Mouse (Mus musculus) lung, embryonic 14.5 days (tissue): ENCODE results near the gene Bbs9. TPM values are rescaled to one million over a fixed set of nuclear protein-coding genes. Genes with fewer than 3 reads are reported as not detected.

ENCODE experiments used
- ATAC-seq: fragments of 200-750 bp; cut with Nextera tagmentation; 2 replicates; pipeline ENCODE4 v1.8.0; 2017; ENCODE audit warnings: mild to moderate bottlenecking, moderate TSS enrichment, moderate library complexity; ENCODE audit not compliant: insufficient read depth
- DNase-seq: peaks from one replicate; pipeline ENCODE4 v3.0.0-alpha.2; 2015
- H3K27ac ChIP-seq: fragments of 300-500 bp; sonication (generic); 2 replicates; pipeline ENCODE4 v1.5.1; 2014; ENCODE audit warnings: low read depth, mild to moderate bottlenecking, moderate library complexity
- H3K27me3 ChIP-seq: fragments of 300-500 bp; sonication (generic); 2 replicates; pipeline ENCODE4 v1.6.1; 2014; ENCODE audit warnings: low read length, control low read depth; ENCODE audit not compliant: insufficient read depth
- H3K36me3 ChIP-seq: fragments of 300-500 bp; sonication (generic); 2 replicates; pipeline ENCODE4 v1.6.1; 2014; ENCODE audit warnings: control low read depth; ENCODE audit not compliant: insufficient read depth
- H3K4me1 ChIP-seq: fragments of 300-500 bp; sonication (generic); 2 replicates; pipeline ENCODE4 v1.6.1; 2014; ENCODE audit warnings: antibody characterized with exemption, control low read depth; ENCODE audit not compliant: insufficient read depth
- H3K4me2 ChIP-seq: fragments of 300-500 bp; sonication (generic); 2 replicates; pipeline ENCODE4 v1.6.1; 2014; ENCODE audit warnings: mild to moderate bottlenecking
- H3K4me3 ChIP-seq: fragments of 300-500 bp; sonication (generic); 2 replicates; pipeline ENCODE4 v1.5.1; 2014; ENCODE audit warnings: low read depth, low read length
- H3K9ac ChIP-seq: fragments of 300-500 bp; sonication (generic); 2 replicates; pipeline ENCODE4 v1.6.1; 2014
- H3K9me3 ChIP-seq: fragments of 300-500 bp; sonication (generic); 2 replicates; pipeline ENCODE4 v1.6.1; 2016; ENCODE audit warnings: low read depth, low read length, control low read depth
- CTCF ChIP-seq: IDR thresholded peaks from 2 replicates; pipeline ENCODE4 v1.5.1; 2016; ENCODE audit warnings: antibody characterized with exemption, low read depth
- WGBS: fragments of 180-500 bp; shearing (Covaris S2); extraction: QIAGEN DNeasy Blood & Tissue Kit; methylation state at CpG from one replicate; pipeline ENCODE4 v1.1.7; 2014; 5-methylcytosine and 5-hydroxymethylcytosine counted together
- polyA plus RNA-seq: library from polyadenylated mRNA; unstranded; fragments of >200 nt; fragmentation: Nextera tagmentation; extraction: Ambion mirVana; gene quantifications from 2 replicates; pipeline ENCODE4 v1.2.1, GENCODE M21; 2014

Gene Bbs9
- polyA plus RNA-seq, 1 experiment from 2014 or later, result 17.1 TPM

DNA sequence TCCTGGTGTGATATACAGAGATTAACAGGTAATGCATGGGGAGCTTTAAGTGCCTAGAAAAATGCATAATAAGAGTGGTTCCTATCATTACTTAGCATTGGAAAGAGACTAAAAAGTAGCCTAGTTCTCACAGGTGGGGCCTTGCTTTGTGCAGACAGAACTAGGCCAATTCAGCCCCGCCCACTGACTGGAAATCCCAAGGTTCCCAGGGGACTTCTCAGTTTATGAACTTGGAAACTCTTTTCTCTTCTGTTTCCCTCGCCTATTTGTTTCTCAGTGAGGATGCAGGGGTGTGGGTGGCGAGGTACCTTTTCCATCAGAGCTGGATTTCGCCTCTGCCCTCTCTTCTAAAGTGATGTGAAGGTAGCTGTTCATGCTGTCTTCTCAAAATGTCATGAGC, 410.8 kb downstream of the Bbs9 start:
- Histone ChIP-seq H3K9me3 (no peaks in the 10 kb centered on the region), H3K4me2 (no peak overlapping the region), H3K27me3 (no peaks in the 10 kb centered on the region), H3K27ac (no peak overlapping the region), H3K4me1 (no peaks in the 10 kb centered on the region), H3K36me3 (no peaks in the 10 kb centered on the region), H3K4me3 (no peak overlapping the region), H3K9ac (no peak overlapping the region)
- DNase-seq, result no peak
- ATAC-seq, result no peak
- 86% methylated on average over 4 of the region's 4 CpGs for WGBS
- TF ChIP-seq CTCF, result no peak

DNA sequence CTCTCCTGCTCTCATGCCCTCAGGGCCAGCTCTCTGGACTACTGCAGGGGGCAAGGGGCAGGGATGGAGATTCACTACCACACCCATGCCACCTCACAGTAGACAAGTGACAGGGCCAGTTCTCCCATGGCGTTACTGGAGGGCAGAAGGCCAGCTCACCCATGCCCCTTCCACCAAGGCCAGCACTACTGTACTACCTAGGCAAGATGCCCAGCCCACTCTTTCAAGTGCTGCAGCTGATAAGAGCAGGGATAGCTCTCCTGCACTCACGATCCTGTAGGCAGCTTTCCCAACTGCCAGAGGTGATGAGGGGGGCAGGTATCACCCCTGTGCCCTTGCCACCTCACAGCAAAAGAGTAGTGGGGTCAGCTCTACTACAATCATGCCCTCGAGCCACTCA, 429.9 kb downstream of the Bbs9 start:
- no peaks in the 10 kb centered on the region for H3K4me1 ChIP-seq
- H3K4me3 ChIP-seq, result no peak overlapping the region
- TF ChIP-seq CTCF, result no peak
- ATAC-seq, result no peak
- no peaks in the 10 kb centered on the region for H3K27me3 ChIP-seq
- no peaks in the 10 kb centered on the region for H3K36me3 ChIP-seq
- DNase-seq, result no peak
- 56% methylated on average over 3 of the region's 3 CpGs for WGBS
- H3K9me3 ChIP-seq, result no peaks in the 10 kb centered on the region
- H3K4me2 ChIP-seq, result no peak overlapping the region
- H3K9ac ChIP-seq, result no peak overlapping the region
- H3K27ac ChIP-seq, result no peak overlapping the region

DNA sequence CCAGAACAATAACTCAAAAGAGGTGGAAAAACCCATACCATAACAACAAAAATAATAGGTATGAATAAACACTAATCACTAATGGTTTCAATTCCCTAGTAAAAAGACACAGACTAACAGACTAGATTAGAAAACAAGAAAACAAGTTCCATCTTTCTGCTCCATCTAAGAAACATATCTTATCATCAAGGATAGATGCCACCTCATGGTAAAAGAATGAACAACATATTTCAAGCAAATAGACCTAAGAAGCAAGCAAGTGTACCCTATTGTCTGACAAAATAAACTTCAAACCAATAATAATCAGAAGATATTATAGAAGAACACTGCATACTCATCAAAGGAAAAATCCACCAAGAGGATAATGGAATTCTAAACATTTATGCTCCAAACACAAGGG, 441.3 kb downstream of the Bbs9 start:
- Histone ChIP-seq H3K4me2 (no peak overlapping the region), H3K36me3 (no peaks in the 10 kb centered on the region), H3K9ac (no peak overlapping the region), H3K9me3 (no peaks in the 10 kb centered on the region), H3K27me3 (no peaks in the 10 kb centered on the region), H3K27ac (no peak overlapping the region), H3K4me1 (no peaks in the 10 kb centered on the region), H3K4me3 (no peak overlapping the region)
- no peak for TF ChIP-seq CTCF
- DNase-seq (peak; percentile 10), ATAC-seq (no peak)

DNA sequence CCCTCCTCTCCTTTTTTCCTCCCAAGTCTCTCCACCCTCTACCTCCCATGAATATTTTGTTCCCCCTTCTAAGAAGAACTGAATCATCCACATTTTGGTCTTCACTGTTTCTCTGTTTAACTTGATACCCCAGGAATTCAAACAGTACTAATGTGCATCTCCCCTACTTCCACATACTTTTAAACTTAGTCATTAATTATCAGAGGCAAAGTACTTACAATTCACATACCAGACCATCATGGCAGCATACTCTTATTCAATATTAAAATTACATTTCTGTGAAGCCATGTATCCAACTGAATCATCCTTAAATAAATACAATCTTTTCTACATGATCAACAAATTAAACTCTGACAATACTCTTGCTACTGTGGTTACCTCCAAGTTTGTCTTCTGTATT, 460.1 kb downstream of the Bbs9 start:
- H3K27ac ChIP-seq, result no peak overlapping the region
- no peaks in the 10 kb centered on the region for H3K27me3 ChIP-seq
- no peaks in the 10 kb centered on the region for H3K9me3 ChIP-seq
- no peaks in the 10 kb centered on the region for H3K36me3 ChIP-seq
- 0 out of 2 replicates have a peak, but pooled peaks cover 3% of the 10 kb centered on the region for H3K4me1 ChIP-seq
- TF ChIP-seq CTCF, result no peak
- H3K9ac ChIP-seq, result no peak overlapping the region
- no peak for DNase-seq
- no peak for ATAC-seq
- no peak overlapping the region for H3K4me2 ChIP-seq
- no peak overlapping the region for H3K4me3 ChIP-seq

Other genes with a start within 250 kb of the Bbs9 start
- gene Zfp599, start 215.8 kb upstream of the Bbs9 start, polyA plus RNA-seq, result 6.6 and 6.8 TPM in 2 replicates
- 21.0 and 23.7 TPM in 2 replicates for gene Zfp810, start 168.1 kb upstream of the Bbs9 start, polyA plus RNA-seq
- gene Anln, start 86.5 kb upstream of the Bbs9 start, polyA plus RNA-seq, result 68.6 and 74.1 TPM in 2 replicates
- 4.9 and 5.6 TPM in 2 replicates for gene 9530077C05Rik, start 64.2 kb upstream of the Bbs9 start, polyA plus RNA-seq
- gene Gm17545, start 21.4 kb upstream of the Bbs9 start, polyA plus RNA-seq, result not detected in 2 replicates
- 65.7 and 71.0 TPM in 2 replicates for gene Rp9, start 6.0 kb upstream of the Bbs9 start, polyA plus RNA-seq